Mouse (Mus musculus): ENCODE data around the gene Nuak2.

- TF ChIP-seq EP300 (IDR thresholded peaks at IDR 0.05; ENCODE audit: low read depth) (peak; percentile 91), CTCF (IDR thresholded peaks at IDR 0.05; ENCODE audit: low read depth) (peak; percentile 27; the same call in 1 of the 2 replicates)
Observed at GRCm38 (mm10) chr1:132381929-132382328, 66.0 kb downstream of the Nuak2 start.
